In the genomic region with DNA sequence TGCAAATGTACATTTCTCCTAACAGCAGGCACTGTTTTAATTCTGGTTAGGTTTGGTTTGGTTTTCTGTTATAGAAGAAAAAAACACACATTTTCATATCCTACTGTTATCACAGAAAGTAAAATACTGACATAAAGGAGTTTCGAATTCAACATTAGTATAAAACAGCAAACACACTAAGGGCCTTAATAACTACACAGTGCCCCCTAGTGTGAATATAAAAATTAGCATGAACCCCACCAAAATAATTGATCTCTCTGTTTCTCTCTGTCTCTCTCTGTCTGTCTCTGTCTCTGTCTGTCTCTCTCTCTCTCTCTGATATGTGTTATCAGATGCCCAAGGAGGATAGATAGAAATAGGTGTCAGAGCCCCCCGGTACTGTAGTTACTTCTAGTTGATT, we compare ENCODE assay signal across 11 mouse cellular contexts. TPM values are rescaled to one million over a fixed set of nuclear protein-coding genes. Genes with fewer than 3 reads are reported as not detected.
A peak's percentile ranks its signal among the peaks of the same experiment; 100 is the strongest.
DNase-seq lines count a peak whose midpoint lies in the region; ATAC-seq and TF ChIP-seq lines count a peak whose summit lies in the region.
"Had no signal": no experiment of that assay in that cellular context is flagged by ENCODE, and none has a peak within 500 bp of the region (broad histone marks: within the 10 kb centered on the region; RNA-seq: fewer than 3 reads in every experiment).

No protein-coding gene starts in this region.

- peak overlapping the region; percentile 30; the same call in 1 of the 2 replicates for H3K4me2 ChIP-seq in forebrain, postnatal 0 days (ENCODE audit: low read depth)
- peak overlapping the region; percentile 38 for H3K4me2 ChIP-seq in limb, embryonic 15.5 days

- no peaks in the 10 kb centered on the region for H3K36me3 ChIP-seq in forebrain, postnatal 0 days (ENCODE audit: insufficient read depth)
- no peaks in the 10 kb centered on the region for H3K36me3 ChIP-seq in forebrain, embryonic 10.5 days (replicated peaks)
- no peaks in the 10 kb centered on the region for H3K36me3 ChIP-seq in limb, embryonic 15.5 days
- H3K36me3 ChIP-seq: hindbrain, embryonic 10.5 days had no signal

- no peak overlapping the region for H3K27ac ChIP-seq in forebrain, postnatal 0 days (ENCODE audit: low read depth, low read length)
- no peak overlapping the region for H3K27ac ChIP-seq in forebrain, embryonic 10.5 days
- H3K27ac ChIP-seq in limb, embryonic 15.5 days = peak overlapping the region; percentile 80; the same call in 1 of the 2 replicates

- H3K9ac ChIP-seq in forebrain, postnatal 0 days = no peak overlapping the region
- no peak overlapping the region for H3K9ac ChIP-seq in limb, embryonic 15.5 days

- no peaks in the 10 kb centered on the region for H3K27me3 ChIP-seq in forebrain, postnatal 0 days (ENCODE audit: insufficient read depth, low read length)
- H3K27me3 ChIP-seq in forebrain, embryonic 10.5 days (ENCODE audit: poor library complexity, severe bottlenecking) = no peaks in the 10 kb centered on the region
- no peaks in the 10 kb centered on the region for H3K27me3 ChIP-seq in limb, embryonic 15.5 days

- H3K4me1 ChIP-seq in forebrain, postnatal 0 days (ENCODE audit: insufficient read depth) = no peaks in the 10 kb centered on the region
- H3K4me1 ChIP-seq in forebrain, embryonic 10.5 days = peaks cover 9% of the 10 kb centered on the region
- no peaks in the 10 kb centered on the region for H3K4me1 ChIP-seq in limb, embryonic 15.5 days

- H3K9me3 ChIP-seq in forebrain, postnatal 0 days (ENCODE audit: low read length) = no peaks in the 10 kb centered on the region
- no peaks in the 10 kb centered on the region for H3K9me3 ChIP-seq in forebrain, embryonic 10.5 days
- H3K9me3 ChIP-seq in limb, embryonic 15.5 days = no peaks in the 10 kb centered on the region
- H3K9me3 ChIP-seq: hindbrain, embryonic 10.5 days had no signal

- TF ChIP-seq POLR2A in brain, embryonic 14.5 days (IDR thresholded peaks at IDR 0.05; ENCODE audit: borderline replicate concordance, extremely low read depth, insufficient read depth, insufficient read length, poor library complexity, severe bottlenecking) = no peak

- WGBS in forebrain, postnatal 0 days = 49% methylated on average over 2 of the region's 2 CpGs
- WGBS in forebrain, embryonic 10.5 days = 57% methylated on average over 2 of the region's 2 CpGs
- WGBS in limb, embryonic 15.5 days = 44% methylated on average over 2 of the region's 2 CpGs

- peak; percentile 69 for TF ChIP-seq CTCF in forebrain, postnatal 0 days (IDR thresholded peaks at IDR 0.05; ENCODE audit: low read depth)
- TF ChIP-seq CTCF in brain, embryonic 14.5 days (IDR thresholded peaks at IDR 0.05; ENCODE audit: borderline replicate concordance, extremely low read depth, insufficient read depth, insufficient read length) = no peak

- ATAC-seq in forebrain, postnatal 0 days = peak; percentile 36; the same call in 1 of the 2 replicates
- ATAC-seq in limb, embryonic 15.5 days (ENCODE audit: insufficient number of reproducible peaks, low FRiP score, low TSS enrichment, low read depth) = no peak

- peak; percentile 54 for DNase-seq in forebrain, postnatal 0 days
- no peak for DNase-seq in forebrain, embryonic 10.5 days (ENCODE audit: extremely low spot score, low spot score)
- DNase-seq in layer of hippocampus, adult 9-10 months (ENCODE audit: low spot score) = peak; percentile 15
- DNase-seq in layer of hippocampus, postnatal 14 days (ENCODE audit: low spot score in 2 of 2) = no peak
- peak; percentile 44 for DNase-seq in brain, embryonic 14.5 days (ENCODE audit: low read depth)
- DNase-seq in left cerebral cortex, adult 8-10 months (ENCODE audit: low spot score in 2 of 2) = no peak
- no peak for DNase-seq in cerebellum, postnatal 25 days

- no peak overlapping the region for H3K4me3 ChIP-seq in forebrain, postnatal 0 days (ENCODE audit: low read depth, low read length)
- no peak overlapping the region for H3K4me3 ChIP-seq in forebrain, embryonic 10.5 days
- no peak overlapping the region for H3K4me3 ChIP-seq in limb, embryonic 15.5 days
- H3K4me3 ChIP-seq: erythroblast, embryonic 14.5 days; hindbrain, embryonic 10.5 days had no signal

RNA-seq across cellular contexts. Expression of a gene that starts 38.0 kb away (rescaled TPM):
- 0.08 and 1.5 TPM in 2 replicates for total RNA-seq in forebrain, postnatal 0 days (2014; rRNA removed)
- polyA plus RNA-seq in forebrain, postnatal 0 days (2015; fragmentation: Nextera tagmentation; extraction: Ambion mirVana) = 0.04 TPM in 1 of 2 replicates, not detected in the other
- not detected in 2 replicates for polyA plus RNA-seq in forebrain, embryonic 10.5 days (2016; fragmentation: Nextera tagmentation; extraction: Ambion mirVana)
- total RNA-seq in layer of hippocampus, postnatal 14 days (2021) = under 1 TPM; 0.21 to 0.38 TPM
- polyA plus RNA-seq in brain, embryonic 14.5 days (2012; rRNA removed) = 0.33 and 0.71 TPM in 2 replicates
- polyA plus RNA-seq in limb, embryonic 15.5 days (2015; fragmentation: Nextera tagmentation; extraction: Ambion mirVana) = not detected in 2 replicates
- under 1 TPM in 3 of 4 experiments, not detected in 1; 0.24 to 0.46 (median 0.33) TPM for total RNA-seq in left cerebral cortex, adult 8-10 months (2022)
- total RNA-seq: megakaryocyte, adult 5-6 weeks had no signal
- polyA plus RNA-seq: hindbrain, embryonic 10.5 days had no signal

Comparison
In these comparisons a context has a peak if more than half of its experiments do, and no peak if none do; other contexts are left out.
1. DNase-seq: peak in forebrain, postnatal 0 days (single experiment), layer of hippocampus, adult 9-10 months (single experiment) and brain, embryonic 14.5 days (single experiment); none in forebrain, embryonic 10.5 days (single experiment), layer of hippocampus, postnatal 14 days (0 of 2), left cerebral cortex, adult 8-10 months (0 of 2) and cerebellum, postnatal 25 days (0 of 2).